Mouse (Mus musculus) lung, postnatal 0 days (tissue): ENCODE measurements around the gene Fanca. TPM values are rescaled to one million over a fixed set of nuclear protein-coding genes. Genes with fewer than 3 reads are reported as not detected.

ENCODE experiments used
- ATAC-seq: fragments of 200-750 bp; cut with Nextera tagmentation; 2 replicates; pipeline ENCODE4 v1.8.0; 2017; ENCODE audit warnings: moderate library complexity
- DNase-seq: peaks from one replicate; pipeline ENCODE4 v3.0.0-alpha.2; 2016; ENCODE audit warnings: low spot score
- H3K27ac ChIP-seq: fragments of 300-500 bp; sonication (generic); 2 replicates; pipeline ENCODE4 v1.5.1; 2014; ENCODE audit warnings: antibody characterized with exemption, mild to moderate bottlenecking, low read length, mixed read lengths
- H3K27me3 ChIP-seq: fragments of 300-500 bp; sonication (generic); replicated peaks from 2 replicates; pipeline ENCODE4 v1.6.1; 2014; ENCODE audit warnings: low read length, mixed read lengths; ENCODE audit not compliant: insufficient read depth
- H3K36me3 ChIP-seq: fragments of 300-500 bp; sonication (generic); 2 replicates; pipeline ENCODE4 v1.6.1; 2014; ENCODE audit warnings: low read length, mixed read lengths; ENCODE audit not compliant: insufficient read depth
- H3K4me1 ChIP-seq: fragments of 300-500 bp; sonication (generic); 2 replicates; pipeline ENCODE4 v1.6.1; 2014; ENCODE audit warnings: antibody characterized with exemption, low read depth, low read length, mixed read lengths; ENCODE audit not compliant: insufficient read depth
- H3K4me2 ChIP-seq: fragments of 300-500 bp; sonication (generic); replicated peaks from 2 replicates; pipeline ENCODE4 v1.6.1; 2014; ENCODE audit warnings: low read depth, mild to moderate bottlenecking, low read length, moderate library complexity, mixed read lengths
- H3K4me3 ChIP-seq: fragments of 300-500 bp; sonication (generic); 2 replicates; pipeline ENCODE4 v1.5.1; 2014; ENCODE audit warnings: low read depth, low read length
- H3K9ac ChIP-seq: fragments of 300-500 bp; sonication (generic); replicated peaks from 2 replicates; pipeline ENCODE4 v1.6.1; 2014; ENCODE audit warnings: low read depth, mild to moderate bottlenecking
- H3K9me3 ChIP-seq: fragments of 300-500 bp; sonication (generic); 2 replicates; pipeline ENCODE4 v1.6.1; 2016; ENCODE audit warnings: low read length, mixed read lengths
- CTCF ChIP-seq: IDR thresholded peaks from 2 replicates; pipeline ENCODE4 v1.5.1; 2016; ENCODE audit warnings: antibody characterized with exemption, mild to moderate bottlenecking
- EP300 ChIP-seq: IDR thresholded peaks from 2 replicates; pipeline ENCODE4 v1.6.1; 2016; ENCODE audit warnings: antibody characterized with exemption, mild to moderate bottlenecking, control low read depth
- WGBS: fragments of 180-500 bp; shearing (Covaris S2); extraction: QIAGEN DNeasy Blood & Tissue Kit; methylation state at CpG from one replicate; pipeline ENCODE4 v1.1.7; 2014; 5-methylcytosine and 5-hydroxymethylcytosine counted together
- polyA plus RNA-seq: library from polyadenylated mRNA; unstranded; fragments of >200 nt; fragmentation: Nextera tagmentation; extraction: Ambion mirVana; gene quantifications from 2 replicates; pipeline ENCODE4 v1.2.1, GENCODE M21; 2015

The Fanca gene
- polyA plus RNA-seq, 1 experiment from 2014 or later: 4.5 TPM

DNA sequence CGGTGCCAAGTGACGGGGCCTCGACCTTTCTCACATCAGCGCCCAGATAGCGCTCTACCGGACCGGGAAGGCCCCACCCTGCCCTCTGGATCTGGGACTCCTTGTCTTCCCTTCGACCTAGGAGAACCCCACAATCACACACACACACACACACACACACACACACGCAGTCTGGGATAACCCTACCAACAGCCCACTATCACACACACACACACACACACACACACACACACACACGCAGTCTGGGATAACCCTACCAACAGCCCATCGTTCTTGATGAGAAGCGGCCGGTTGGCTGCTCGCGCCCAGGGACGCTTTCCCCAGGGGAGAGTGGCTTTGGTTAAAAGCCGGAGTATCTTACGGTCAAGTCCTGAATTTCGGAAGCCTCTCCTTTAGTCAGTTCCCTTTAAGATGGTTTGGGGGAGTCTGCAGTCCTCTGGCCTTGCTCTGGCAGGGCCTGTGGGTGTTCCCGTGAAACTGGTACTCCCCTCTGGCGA, 14.8 kb upstream of the Fanca start:
- no peak for DNase-seq
- no peak for TF ChIP-seq CTCF
- TF ChIP-seq EP300: no peak
- H3K27ac ChIP-seq: no peak overlapping the region
- 0 out of 2 replicates have a peak, but pooled peaks cover 18% of the 10 kb centered on the region for H3K27me3 ChIP-seq
- peak overlapping the region; percentile 68 for H3K4me2 ChIP-seq
- H3K9ac ChIP-seq: no peak overlapping the region
- H3K4me1 ChIP-seq: 0 out of 2 replicates have a peak, but pooled peaks cover 4% of the 10 kb centered on the region
- H3K4me3 ChIP-seq: peak overlapping the region; percentile 45
- WGBS: 4% methylated on average over 17 of the region's 21 CpGs
- no peaks in the 10 kb centered on the region for H3K36me3 ChIP-seq
- peak; percentile 1; the same call in 1 of the 2 replicates for ATAC-seq
- no peaks in the 10 kb centered on the region for H3K9me3 ChIP-seq

- Histone ChIP-seq H3K9me3 (no peaks in the 10 kb centered on the region), H3K4me2 (peak within 1 kb of the TSS; percentile 68), H3K4me1 (0 out of 2 replicates have a peak, but pooled peaks cover 4% of the 10 kb centered on the region), H3K4me3 (peak within 1 kb of the TSS; percentile 45), H3K27ac (no peak within 1 kb of the TSS), H3K27me3 (0 out of 2 replicates have a peak, but pooled peaks cover 18% of the 10 kb centered on the region), H3K36me3 (no peaks in the 10 kb centered on the region), H3K9ac (no peak within 1 kb of the TSS)
- no peak for TF ChIP-seq EP300
- TF ChIP-seq CTCF: no peak
- WGBS: 1% methylated on average over 55 of the region's 85 CpGs
- DNase-seq: peak; percentile 80
- ATAC-seq: peak; percentile 91
Observed at GRCm38 (mm10) chr8:123332262-123333090, 14.1 kb upstream of the Fanca start, which contains the start of gene Spire2. TSS of gene Spire2 (plus strand) at chr8:123332713.

GRCm38 (mm10) chr8:123331810-123332209, 13.4 kb upstream of the Fanca start:
- ATAC-seq: no peak
- Histone ChIP-seq H3K9ac (no peak overlapping the region), H3K4me3 (no peak overlapping the region), H3K27me3 (0 out of 2 replicates have a peak, but pooled peaks cover 18% of the 10 kb centered on the region), H3K4me2 (no peak overlapping the region), H3K27ac (no peak overlapping the region), H3K36me3 (no peaks in the 10 kb centered on the region), H3K9me3 (no peaks in the 10 kb centered on the region), H3K4me1 (0 out of 2 replicates have a peak, but pooled peaks cover 4% of the 10 kb centered on the region)
- DNase-seq: no peak
- no peak for TF ChIP-seq EP300
- no peak for TF ChIP-seq CTCF
- WGBS: 32% methylated on average over 8 of the region's 8 CpGs

DNA sequence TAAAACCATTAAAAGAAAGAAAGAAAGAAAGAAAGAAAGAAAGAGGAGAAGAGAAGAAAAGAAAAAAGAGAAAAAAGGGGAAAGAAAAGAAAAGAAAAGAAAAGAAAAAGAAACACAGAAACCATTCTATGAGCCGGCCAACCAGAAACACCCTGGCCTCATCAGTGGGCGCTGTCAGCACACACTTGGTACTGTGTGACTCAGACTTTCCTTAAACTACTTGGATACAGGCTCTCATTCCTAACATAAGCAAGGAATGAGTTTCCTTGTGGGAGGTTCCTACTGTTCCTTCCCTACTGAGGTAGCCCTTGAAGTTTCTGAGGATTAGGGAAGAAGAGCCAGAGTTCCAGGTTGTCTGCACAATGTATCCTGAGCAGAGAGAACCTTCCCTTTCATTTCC, 12.9 kb upstream of the Fanca start:
- H3K27me3 ChIP-seq: 0 out of 2 replicates have a peak, but pooled peaks cover 18% of the 10 kb centered on the region
- no peak overlapping the region for H3K4me2 ChIP-seq
- no peaks in the 10 kb centered on the region for H3K9me3 ChIP-seq
- TF ChIP-seq CTCF: no peak
- TF ChIP-seq EP300: no peak
- no peaks in the 10 kb centered on the region for H3K36me3 ChIP-seq
- ATAC-seq (no peak), DNase-seq (peak; percentile 63)
- H3K4me1 ChIP-seq: 0 out of 2 replicates have a peak, but pooled peaks cover 4% of the 10 kb centered on the region
- no peak overlapping the region for H3K4me3 ChIP-seq
- no peak overlapping the region for H3K9ac ChIP-seq
- 59% methylated on average over 2 of the region's 2 CpGs for WGBS
- H3K27ac ChIP-seq: no peak overlapping the region

GRCm38 (mm10) chr8:123330701-123331100, 12.3 kb upstream of the Fanca start:
- H3K36me3 ChIP-seq: no peaks in the 10 kb centered on the region
- H3K27me3 ChIP-seq: 0 out of 2 replicates have a peak, but pooled peaks cover 18% of the 10 kb centered on the region
- no peaks in the 10 kb centered on the region for H3K9me3 ChIP-seq
- ATAC-seq (no peak), DNase-seq (no peak)
- TF ChIP-seq CTCF: no peak
- TF ChIP-seq EP300: no peak
- no peak overlapping the region for H3K4me3 ChIP-seq
- H3K9ac ChIP-seq: no peak overlapping the region
- 36% methylated on average over 6 of the region's 6 CpGs for WGBS
- 0 out of 2 replicates have a peak, but pooled peaks cover 4% of the 10 kb centered on the region for H3K4me1 ChIP-seq
- H3K4me2 ChIP-seq: no peak overlapping the region
- H3K27ac ChIP-seq: no peak overlapping the region

DNA sequence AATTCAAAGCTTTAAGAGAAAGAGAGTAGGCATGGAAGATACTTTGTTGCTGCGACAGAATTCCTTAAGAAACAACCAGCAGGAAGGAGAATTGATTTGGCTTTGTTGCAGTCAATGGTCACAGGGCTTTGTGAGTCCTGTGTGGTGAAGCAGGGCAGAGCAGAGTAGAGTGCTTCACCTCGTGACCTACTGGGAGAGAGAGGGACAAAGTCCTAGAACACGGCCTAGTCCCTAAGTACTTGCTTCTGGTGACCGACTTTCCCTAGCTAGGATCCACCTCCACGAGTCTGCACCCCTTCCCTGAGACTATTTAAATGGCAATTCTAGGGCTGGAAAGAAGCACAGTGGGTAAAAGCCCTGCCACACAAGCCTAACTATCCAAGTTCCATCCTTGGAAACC, 11.6 kb upstream of the Fanca start:
- WGBS: 75% methylated on average over 5 of the region's 5 CpGs

More for the DNA sequence above, 11.6 kb upstream of the Fanca start:
- Histone ChIP-seq H3K4me3 (no peak overlapping the region), H3K9me3 (no peaks in the 10 kb centered on the region), H3K27ac (no peak overlapping the region), H3K9ac (no peak overlapping the region), H3K27me3 (0 out of 2 replicates have a peak, but pooled peaks cover 18% of the 10 kb centered on the region), H3K4me1 (0 out of 2 replicates have a peak, but pooled peaks cover 4% of the 10 kb centered on the region), H3K36me3 (no peaks in the 10 kb centered on the region), H3K4me2 (no peak overlapping the region)
- ATAC-seq: no peak
- no peak for DNase-seq
- TF ChIP-seq CTCF: no peak
- TF ChIP-seq EP300: no peak
